Mouse (Mus musculus): ENCODE results near the gene Cyp3a41b. TPM values are rescaled to one million over a fixed set of nuclear protein-coding genes. Genes with fewer than 3 reads are reported as not detected.
"Not testable (repeated sequence)": the region's sequence is repeated elsewhere in the genome, so short reads cannot be mapped to it uniquely, and the experiment has no call there.

The Cyp3a41b gene
- not detected in 2 replicates for total RNA-seq (2014; rRNA removed)
- not detected in 2 replicates for polyA plus RNA-seq (2015; fragmentation: Nextera tagmentation; extraction: Ambion mirVana)

DNA sequence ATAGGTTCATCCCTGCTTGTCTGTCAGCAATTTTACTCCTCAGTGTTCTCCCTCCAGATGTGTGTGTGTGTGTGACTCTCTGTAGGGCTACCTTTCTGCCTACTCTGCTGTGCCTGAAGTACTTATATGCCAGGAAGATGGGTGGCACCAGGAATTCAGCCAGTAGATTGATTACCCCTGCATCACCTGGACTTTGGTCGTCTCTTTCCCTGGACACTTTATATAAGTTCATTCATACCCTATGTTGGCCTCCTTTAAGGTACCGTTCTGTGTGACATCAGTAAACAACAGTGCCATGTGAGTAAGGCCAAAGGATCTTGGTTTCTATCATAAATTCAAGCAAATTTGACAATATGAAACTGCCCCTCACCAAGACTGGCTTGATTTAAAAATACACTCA is at the start of gene Cyp3a41b:
Cyp3a41b (minus strand) TSS at position 101 of the 400 bp plus-strand sequence.
- not testable (repeated sequence) for DNase-seq (ENCODE audit: low spot score); H3K36me3 ChIP-seq (ENCODE audit: insufficient read depth, low read length); H3K27ac ChIP-seq (ENCODE audit: low read depth, low read length); H3K9me3 ChIP-seq (ENCODE audit: low read length); H3K27me3 ChIP-seq (ENCODE audit: insufficient read depth, low read length); H3K4me3 ChIP-seq (ENCODE audit: low read depth, low read length); H3K4me2 ChIP-seq (ENCODE audit: low read depth, low read length, poor library complexity, severe bottlenecking); H3K4me1 ChIP-seq (ENCODE audit: insufficient read depth, low read length); ATAC-seq (ENCODE audit: low FRiP score); H3K9ac ChIP-seq (replicated peaks; ENCODE audit: low read length, poor library complexity, severe bottlenecking)
- 53% methylated on average over 1 of the region's 2 CpGs for WGBS

DNA sequence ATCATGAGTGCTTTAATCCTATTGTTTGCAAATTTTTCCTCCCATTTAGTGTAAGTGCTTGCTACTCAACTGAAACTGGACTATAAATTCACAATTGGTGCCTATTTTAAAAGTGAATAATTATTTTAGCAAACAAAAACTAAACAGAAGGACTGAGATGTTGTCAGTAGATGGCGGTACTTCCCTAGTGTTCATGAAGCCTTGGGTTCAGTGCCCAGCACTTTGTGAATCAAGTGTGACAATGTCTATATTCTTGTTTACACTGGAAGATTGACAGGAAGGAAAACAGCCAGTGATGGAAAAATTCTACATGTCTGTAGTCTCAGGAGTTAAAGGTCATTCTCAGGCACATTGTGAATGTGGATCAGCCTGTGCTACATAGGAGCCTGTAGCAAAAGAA is 47.8 kb upstream of the Cyp3a41b start:
- not testable (repeated sequence) for H3K27ac ChIP-seq (ENCODE audit: low read depth, low read length); H3K27me3 ChIP-seq (ENCODE audit: insufficient read depth, low read length); DNase-seq (ENCODE audit: low spot score); H3K4me1 ChIP-seq (ENCODE audit: insufficient read depth, low read length); H3K9ac ChIP-seq (replicated peaks; ENCODE audit: low read length, poor library complexity, severe bottlenecking); H3K36me3 ChIP-seq (ENCODE audit: insufficient read depth, low read length); H3K4me3 ChIP-seq (ENCODE audit: low read depth, low read length); H3K4me2 ChIP-seq (ENCODE audit: low read depth, low read length, poor library complexity, severe bottlenecking); ATAC-seq (ENCODE audit: low FRiP score)
- 89% methylated on average over 1 of the region's 1 CpGs for WGBS
- peaks cover 68% of the 10 kb centered on the region for H3K9me3 ChIP-seq (ENCODE audit: low read length)

DNA sequence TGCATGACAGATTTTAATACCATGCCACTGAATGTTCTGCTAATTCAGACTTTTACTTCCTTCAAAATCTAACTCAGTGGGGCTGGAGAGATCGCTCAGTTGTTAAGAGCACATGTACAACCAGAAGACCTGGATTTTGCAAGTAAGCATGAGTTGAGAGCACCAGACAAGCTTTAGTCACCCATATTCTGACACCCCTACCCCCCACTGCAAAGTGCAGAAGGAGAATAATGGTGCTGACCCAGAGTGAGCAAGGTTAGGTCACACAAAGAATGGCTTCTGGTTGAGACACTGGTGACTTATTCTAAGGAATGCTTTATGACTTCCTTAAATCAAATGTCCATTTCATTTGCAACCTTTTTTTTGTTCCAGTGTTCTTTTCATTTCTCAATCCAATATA is 20.4 kb upstream of the Cyp3a41b start:
- not testable (repeated sequence) for H3K4me2 ChIP-seq (ENCODE audit: low read depth, low read length, poor library complexity, severe bottlenecking); H3K27ac ChIP-seq (ENCODE audit: low read depth, low read length); H3K36me3 ChIP-seq (ENCODE audit: insufficient read depth, low read length); DNase-seq (ENCODE audit: low spot score); H3K27me3 ChIP-seq (ENCODE audit: insufficient read depth, low read length); H3K4me3 ChIP-seq (ENCODE audit: low read depth, low read length); H3K9ac ChIP-seq (replicated peaks; ENCODE audit: low read length, poor library complexity, severe bottlenecking); ATAC-seq (ENCODE audit: low FRiP score); H3K4me1 ChIP-seq (ENCODE audit: insufficient read depth, low read length)
- H3K9me3 ChIP-seq (ENCODE audit: low read length): peaks cover 30% of the 10 kb centered on the region; the same call in 1 of the 2 replicates
- WGBS: 60% methylated on average over 1 of the region's 1 CpGs

- H3K4me1 ChIP-seq (ENCODE audit: insufficient read depth, low read length); H3K36me3 ChIP-seq (ENCODE audit: insufficient read depth, low read length); H3K27ac ChIP-seq (ENCODE audit: low read depth, low read length); H3K9ac ChIP-seq (replicated peaks; ENCODE audit: low read length, poor library complexity, severe bottlenecking); DNase-seq (ENCODE audit: low spot score); H3K27me3 ChIP-seq (ENCODE audit: insufficient read depth, low read length); H3K4me3 ChIP-seq (ENCODE audit: low read depth, low read length); H3K4me2 ChIP-seq (ENCODE audit: low read depth, low read length, poor library complexity, severe bottlenecking); ATAC-seq (ENCODE audit: low FRiP score): not testable (repeated sequence)
- peaks cover 15% of the 10 kb centered on the region for H3K9me3 ChIP-seq (ENCODE audit: low read length)
- WGBS: 79% methylated on average over 5 of the region's 5 CpGs
Measured at GRCm38 (mm10) chr5:145597851-145598250, 13.3 kb upstream of the Cyp3a41b start.

DNA sequence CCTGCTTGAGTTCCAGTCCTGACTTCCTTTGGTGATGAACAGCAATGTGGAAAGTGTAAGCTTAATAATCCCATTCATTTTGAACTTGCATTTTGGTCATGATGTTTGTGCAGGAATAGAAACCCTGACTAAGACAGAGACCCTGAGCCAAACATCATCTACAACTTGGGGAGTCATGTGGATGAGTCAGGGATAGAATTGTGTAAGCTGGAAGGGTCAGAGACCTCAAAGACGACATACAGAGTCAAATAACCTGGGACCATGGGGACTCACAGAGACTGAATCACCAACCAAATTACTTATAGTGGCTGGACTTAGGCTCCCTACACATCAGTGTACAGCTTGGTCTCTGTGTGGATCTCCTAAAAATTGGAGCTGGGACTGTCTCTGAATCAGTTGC is 7.2 kb downstream of the Cyp3a41b start:
- H3K36me3 ChIP-seq (ENCODE audit: insufficient read depth, low read length); H3K4me1 ChIP-seq (ENCODE audit: insufficient read depth, low read length); DNase-seq (ENCODE audit: low spot score); H3K9ac ChIP-seq (replicated peaks; ENCODE audit: low read length, poor library complexity, severe bottlenecking); H3K27me3 ChIP-seq (ENCODE audit: insufficient read depth, low read length); H3K4me3 ChIP-seq (ENCODE audit: low read depth, low read length); H3K4me2 ChIP-seq (ENCODE audit: low read depth, low read length, poor library complexity, severe bottlenecking); H3K27ac ChIP-seq (ENCODE audit: low read depth, low read length); H3K9me3 ChIP-seq (ENCODE audit: low read length); ATAC-seq (ENCODE audit: low FRiP score): not testable (repeated sequence)
- 59% methylated on average over 1 of the region's 1 CpGs for WGBS

GRCm38 (mm10) chr5:145575660-145576059 is 8.9 kb downstream of the Cyp3a41b start:
- H3K4me1 ChIP-seq (ENCODE audit: insufficient read depth, low read length); H3K4me2 ChIP-seq (ENCODE audit: low read depth, low read length, poor library complexity, severe bottlenecking); DNase-seq (ENCODE audit: low spot score); H3K9me3 ChIP-seq (ENCODE audit: low read length); H3K9ac ChIP-seq (replicated peaks; ENCODE audit: low read length, poor library complexity, severe bottlenecking); H3K4me3 ChIP-seq (ENCODE audit: low read depth, low read length); H3K27me3 ChIP-seq (ENCODE audit: insufficient read depth, low read length); H3K27ac ChIP-seq (ENCODE audit: low read depth, low read length); H3K36me3 ChIP-seq (ENCODE audit: insufficient read depth, low read length); ATAC-seq (ENCODE audit: low FRiP score): not testable (repeated sequence)
- WGBS: 87% methylated on average over 4 of the region's 4 CpGs

DNA sequence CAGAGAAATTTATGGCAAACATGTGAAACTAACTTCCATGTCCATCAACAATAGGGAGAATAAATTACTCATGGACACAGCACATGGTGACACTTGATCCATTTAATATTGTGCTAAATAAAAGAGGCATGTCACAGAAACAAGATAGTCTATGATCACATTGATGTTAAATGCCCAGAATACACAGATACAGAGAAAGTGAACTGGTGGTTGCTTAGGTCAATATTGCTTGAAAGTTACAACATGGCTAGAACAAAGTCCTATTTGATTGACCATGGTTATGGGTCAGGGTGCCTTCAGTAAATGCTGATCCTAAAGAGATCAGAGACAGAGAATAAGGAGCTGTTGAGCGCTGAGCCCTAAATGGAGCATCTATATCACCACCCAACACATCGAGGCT is 12.6 kb downstream of the Cyp3a41b start:
- WGBS: 77% methylated on average over 2 of the region's 2 CpGs
- not testable (repeated sequence) for H3K4me1 ChIP-seq (ENCODE audit: insufficient read depth, low read length); H3K9ac ChIP-seq (replicated peaks; ENCODE audit: low read length, poor library complexity, severe bottlenecking); H3K4me2 ChIP-seq (ENCODE audit: low read depth, low read length, poor library complexity, severe bottlenecking); H3K27ac ChIP-seq (ENCODE audit: low read depth, low read length); H3K27me3 ChIP-seq (ENCODE audit: insufficient read depth, low read length); ATAC-seq (ENCODE audit: low FRiP score); DNase-seq (ENCODE audit: low spot score); H3K9me3 ChIP-seq (ENCODE audit: low read length); H3K4me3 ChIP-seq (ENCODE audit: low read depth, low read length); H3K36me3 ChIP-seq (ENCODE audit: insufficient read depth, low read length)

Other genes starting within 250 kb of the Cyp3a41b start
- gene Cyp3a57, start 239.5 kb downstream of the Cyp3a41b start, total RNA-seq (2014; rRNA removed): not detected in 2 replicates
- gene Cyp3a57, start 239.5 kb downstream of the Cyp3a41b start, polyA plus RNA-seq (2015; fragmentation: Nextera tagmentation; extraction: Ambion mirVana): not detected in 2 replicates
- not detected in 2 replicates for gene Cyp3a16, start 115.0 kb downstream of the Cyp3a41b start, total RNA-seq (2014; rRNA removed)
- not detected in 2 replicates for gene Cyp3a16, start 115.0 kb downstream of the Cyp3a41b start, polyA plus RNA-seq (2015; fragmentation: Nextera tagmentation; extraction: Ambion mirVana)
- gene Cyp3a41a, start 135.4 kb upstream of the Cyp3a41b start, total RNA-seq (2014; rRNA removed): not detected in 2 replicates
- gene Cyp3a41a, start 135.4 kb upstream of the Cyp3a41b start, polyA plus RNA-seq (2015; fragmentation: Nextera tagmentation; extraction: Ambion mirVana): not detected in 2 replicates
- gene Cyp3a44, start 221.1 kb upstream of the Cyp3a41b start, total RNA-seq (2014; rRNA removed): not detected in 2 replicates
- gene Cyp3a44, start 221.1 kb upstream of the Cyp3a41b start, polyA plus RNA-seq (2015; fragmentation: Nextera tagmentation; extraction: Ambion mirVana): not detected in 2 replicates